Mouse (Mus musculus) lung, postnatal 0 days (tissue): ENCODE results near the gene Zzef1.

Experiments
- CTCF ChIP-seq: IDR thresholded peaks from 2 replicates; pipeline ENCODE4 v1.5.1; 2016; ENCODE audit warnings: antibody characterized with exemption, mild to moderate bottlenecking
- EP300 ChIP-seq: IDR thresholded peaks from 2 replicates; pipeline ENCODE4 v1.6.1; 2016; ENCODE audit warnings: antibody characterized with exemption, mild to moderate bottlenecking, control low read depth

DNA sequence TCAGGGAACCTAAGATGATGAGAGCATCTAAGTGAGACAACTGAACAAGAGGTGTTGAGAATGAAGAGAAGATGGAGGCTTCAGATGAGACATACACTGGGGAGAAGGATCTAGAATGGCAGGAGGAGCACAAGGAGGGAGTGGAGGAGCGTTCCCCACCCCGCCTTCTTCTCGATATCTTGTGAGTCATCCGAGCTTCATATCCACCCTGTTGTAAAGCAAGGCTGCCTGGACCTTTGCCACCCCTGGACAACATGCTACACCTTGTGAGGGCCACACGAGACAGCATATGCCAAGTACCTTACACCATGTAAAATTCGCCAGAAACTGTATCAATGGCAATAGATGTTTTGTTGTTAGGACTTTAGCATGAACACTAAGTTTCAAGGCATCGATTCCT lies 25.0 kb downstream of the Zzef1 start:
- TF ChIP-seq CTCF = no peak
- TF ChIP-seq EP300 = no peak
